Mouse (Mus musculus): Measurements from ENCODE around the gene Gm45785. TPM values are rescaled to one million over a fixed set of nuclear protein-coding genes. Genes with fewer than 3 reads are reported as not detected.

The Gm45785 gene
- polyA plus RNA-seq, 1 experiment from 2014 or later = not detected

DNA sequence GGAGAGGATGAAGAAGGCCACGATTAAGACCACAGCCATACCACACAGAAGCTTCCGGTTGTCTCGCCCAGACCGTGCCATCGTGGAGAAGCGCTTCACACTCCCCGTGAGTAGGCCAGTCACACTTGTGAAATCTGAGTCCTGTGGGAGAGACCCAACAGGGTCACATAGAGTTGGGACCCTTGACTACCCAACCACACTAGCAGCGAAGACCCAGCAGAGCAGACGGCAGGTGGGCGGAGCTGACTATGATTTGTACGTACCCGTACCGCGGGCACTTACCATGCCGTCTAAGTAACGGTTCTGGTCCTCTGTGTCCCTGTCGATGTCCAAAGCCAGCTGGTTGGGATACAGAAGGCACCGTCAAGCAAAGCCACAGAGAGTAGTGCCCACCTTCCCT, 1.6 kb downstream of the Gm45785 start:
- Histone ChIP-seq H3K4me2 (ENCODE audit: low read depth, low read length, severe bottlenecking) (no peak overlapping the region), H3K27ac (ENCODE audit: low read depth, low read length) (no peak overlapping the region), H3K36me3 (ENCODE audit: control insufficient read depth, insufficient read depth, low read length) (peaks cover 5% of the 10 kb centered on the region), H3K4me3 (ENCODE audit: low read depth, low read length) (no peak overlapping the region), H3K27me3 (ENCODE audit: control insufficient read depth, insufficient read depth, low read length) (no peaks in the 10 kb centered on the region), H3K9ac (ENCODE audit: low read length) (no peak overlapping the region), H3K9me3 (ENCODE audit: control insufficient read depth, low read length) (no peaks in the 10 kb centered on the region), H3K4me1 (replicated peaks; ENCODE audit: control insufficient read depth, insufficient read depth, low read length) (peaks cover 15% of the 10 kb centered on the region)
- ATAC-seq (replicated peaks; ENCODE audit: low FRiP score) = no peak
- WGBS = 95% methylated on average over 18 of the region's 18 CpGs
- peak; percentile 44 for DNase-seq (ENCODE audit: low spot score)

DNA sequence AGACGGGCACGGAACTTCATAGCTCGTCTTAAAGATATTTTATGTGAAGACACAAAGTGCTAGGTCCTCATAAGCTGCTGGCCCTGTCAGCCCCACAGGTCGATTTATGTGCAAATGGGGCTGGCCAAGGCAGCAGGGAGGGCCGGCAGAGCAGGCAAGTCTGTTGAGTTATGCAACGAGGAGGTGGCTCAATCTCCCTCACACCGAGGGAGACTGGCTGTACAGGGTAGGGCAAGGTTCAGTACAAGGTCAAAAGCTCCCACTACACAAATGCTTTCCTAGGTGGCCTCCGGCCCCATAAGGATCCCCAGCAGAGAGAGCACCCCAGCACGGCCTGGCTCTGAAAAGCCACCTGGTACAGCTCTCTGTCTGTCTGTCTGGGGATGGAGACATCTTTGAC, 2.7 kb downstream of the Gm45785 start:
- Histone ChIP-seq H3K4me2 (ENCODE audit: low read depth, low read length, severe bottlenecking) (no peak overlapping the region), H3K27me3 (ENCODE audit: control insufficient read depth, insufficient read depth, low read length) (no peaks in the 10 kb centered on the region), H3K4me1 (replicated peaks; ENCODE audit: control insufficient read depth, insufficient read depth, low read length) (peaks cover 13% of the 10 kb centered on the region), H3K27ac (ENCODE audit: low read depth, low read length) (no peak overlapping the region), H3K9me3 (ENCODE audit: control insufficient read depth, low read length) (no peaks in the 10 kb centered on the region), H3K9ac (ENCODE audit: low read length) (no peak overlapping the region), H3K4me3 (ENCODE audit: low read depth, low read length) (no peak overlapping the region), H3K36me3 (ENCODE audit: control insufficient read depth, insufficient read depth, low read length) (peaks cover 5% of the 10 kb centered on the region; the same call in 1 of the 2 replicates)
- 91% methylated on average over 9 of the region's 9 CpGs for WGBS
- ATAC-seq (replicated peaks; ENCODE audit: low FRiP score) (no peak), DNase-seq (ENCODE audit: low spot score) (no peak)

GRCm38 (mm10) chr7:140851916-140852315, 4.2 kb downstream of the Gm45785 start:
- H3K9ac ChIP-seq (ENCODE audit: low read length) = no peak overlapping the region
- DNase-seq (ENCODE audit: low spot score) (no peak), ATAC-seq (replicated peaks; ENCODE audit: low FRiP score) (no peak)
- no peak overlapping the region for H3K4me3 ChIP-seq (ENCODE audit: low read depth, low read length)
- peaks cover 5% of the 10 kb centered on the region; the same call in 1 of the 2 replicates for H3K36me3 ChIP-seq (ENCODE audit: control insufficient read depth, insufficient read depth, low read length)
- no peaks in the 10 kb centered on the region for H3K27me3 ChIP-seq (ENCODE audit: control insufficient read depth, insufficient read depth, low read length)
- H3K9me3 ChIP-seq (ENCODE audit: control insufficient read depth, low read length) = no peaks in the 10 kb centered on the region
- peaks cover 7% of the 10 kb centered on the region; the same call in 1 of the 2 replicates for H3K4me1 ChIP-seq (replicated peaks; ENCODE audit: control insufficient read depth, insufficient read depth, low read length)
- no peak overlapping the region for H3K27ac ChIP-seq (ENCODE audit: low read depth, low read length)
- H3K4me2 ChIP-seq (ENCODE audit: low read depth, low read length, severe bottlenecking) = no peak overlapping the region
- 95% methylated on average over 4 of the region's 4 CpGs for WGBS

- no peak overlapping the region for H3K4me2 ChIP-seq (ENCODE audit: low read depth, low read length, severe bottlenecking)
- DNase-seq (ENCODE audit: low spot score) = no peak
- no peaks in the 10 kb centered on the region for H3K27me3 ChIP-seq (ENCODE audit: control insufficient read depth, insufficient read depth, low read length)
- peaks cover 5% of the 10 kb centered on the region; the same call in 1 of the 2 replicates for H3K36me3 ChIP-seq (ENCODE audit: control insufficient read depth, insufficient read depth, low read length)
- ATAC-seq (replicated peaks; ENCODE audit: low FRiP score) = no peak
- H3K4me1 ChIP-seq (replicated peaks; ENCODE audit: control insufficient read depth, insufficient read depth, low read length) = no peaks in the 10 kb centered on the region
- no peaks in the 10 kb centered on the region for H3K9me3 ChIP-seq (ENCODE audit: control insufficient read depth, low read length)
- H3K4me3 ChIP-seq (ENCODE audit: low read depth, low read length) = no peak overlapping the region
- no peak overlapping the region for H3K27ac ChIP-seq (ENCODE audit: low read depth, low read length)
- H3K9ac ChIP-seq (ENCODE audit: low read length) = no peak overlapping the region
- WGBS = 93% methylated on average over 10 of the region's 10 CpGs
Measured at GRCm38 (mm10) chr7:140848591-140848990, 7.5 kb downstream of the Gm45785 start.

DNA sequence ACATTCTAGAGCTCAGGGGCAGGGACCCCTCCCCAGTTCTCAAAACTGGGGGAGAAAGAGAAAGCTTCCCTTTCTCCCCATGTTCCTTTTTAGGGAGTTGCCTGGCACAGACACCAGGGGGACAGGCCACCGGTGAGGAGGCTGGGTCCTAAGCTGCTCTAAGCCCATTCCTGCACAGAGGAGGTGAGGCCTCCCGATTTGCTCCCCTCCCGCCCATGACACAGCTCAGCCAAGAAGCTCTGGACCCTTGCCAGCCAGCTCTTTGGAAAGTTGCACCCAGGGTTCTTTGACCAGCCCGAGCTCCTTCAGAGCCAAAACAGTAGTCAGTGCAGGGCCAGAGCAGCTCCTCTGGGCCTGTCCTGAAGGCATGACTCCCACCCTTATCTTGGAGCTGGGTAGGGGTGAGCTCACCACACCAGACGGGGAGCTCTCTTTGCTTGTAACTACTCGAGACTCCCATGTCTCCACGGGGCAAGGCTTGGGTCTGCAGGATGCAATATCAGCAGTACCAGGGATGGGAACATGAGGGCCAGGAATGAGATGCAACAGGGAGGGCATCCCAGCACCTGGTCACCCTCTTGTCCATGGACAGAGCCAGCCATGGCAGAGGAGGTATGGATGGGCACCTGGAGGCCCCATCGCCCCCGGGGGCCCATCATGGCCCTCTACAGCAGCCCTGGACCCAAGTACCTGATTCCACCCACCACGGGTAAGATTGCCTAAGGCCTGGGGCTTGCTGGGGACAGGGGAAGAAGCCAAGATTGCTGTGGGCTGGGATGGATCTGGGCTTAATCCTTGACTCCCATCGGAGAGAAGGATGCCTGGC, 8.2 kb downstream of the Gm45785 start, which contains the start of gene Odf3:
Gene Odf3 (plus strand): TSS at position 51 of the 826 bp plus-strand sequence.
- DNase-seq (ENCODE audit: low spot score) (peak; percentile 48), ATAC-seq (replicated peaks; ENCODE audit: low FRiP score) (no peak)
- 72% methylated on average over 11 of the region's 11 CpGs for WGBS
- no peak within 1 kb of the TSS for H3K4me2 ChIP-seq (ENCODE audit: low read depth, low read length, severe bottlenecking)
- H3K36me3 ChIP-seq (ENCODE audit: control insufficient read depth, insufficient read depth, low read length) = no peaks in the 10 kb centered on the region
- no peaks in the 10 kb centered on the region for H3K27me3 ChIP-seq (ENCODE audit: control insufficient read depth, insufficient read depth, low read length)
- no peak within 1 kb of the TSS for H3K27ac ChIP-seq (ENCODE audit: low read depth, low read length)
- no peak within 1 kb of the TSS for H3K4me3 ChIP-seq (ENCODE audit: low read depth, low read length)
- no peaks in the 10 kb centered on the region for H3K4me1 ChIP-seq (replicated peaks; ENCODE audit: control insufficient read depth, insufficient read depth, low read length)
- no peaks in the 10 kb centered on the region for H3K9me3 ChIP-seq (ENCODE audit: control insufficient read depth, low read length)
- no peak within 1 kb of the TSS for H3K9ac ChIP-seq (ENCODE audit: low read length)

DNA sequence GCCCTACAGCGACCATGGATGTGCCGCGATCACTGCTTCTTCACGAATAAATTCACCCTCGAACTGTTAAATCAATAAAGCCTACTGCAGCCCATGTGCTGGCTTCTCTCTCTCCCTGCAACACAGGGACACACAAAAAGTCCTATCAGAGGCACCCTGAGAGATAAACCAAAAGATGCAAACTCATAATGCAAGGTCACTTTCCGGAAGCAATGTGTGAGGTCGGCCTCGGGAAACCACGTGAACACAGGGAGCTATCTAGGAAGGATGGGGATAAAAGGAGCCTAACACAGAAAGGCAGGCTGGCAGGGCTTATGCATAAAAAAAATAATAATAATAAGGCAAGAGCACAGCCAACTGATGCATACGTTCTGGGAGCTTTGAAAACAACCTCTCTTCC, 9.5 kb downstream of the Gm45785 start:
- no peak overlapping the region for H3K27ac ChIP-seq (ENCODE audit: low read depth, low read length)
- H3K9ac ChIP-seq (ENCODE audit: low read length) = no peak overlapping the region
- WGBS = 86% methylated on average over 10 of the region's 10 CpGs
- DNase-seq (ENCODE audit: low spot score) (no peak), ATAC-seq (replicated peaks; ENCODE audit: low FRiP score) (no peak)
- H3K4me3 ChIP-seq (ENCODE audit: low read depth, low read length) = no peak overlapping the region
- H3K9me3 ChIP-seq (ENCODE audit: control insufficient read depth, low read length) = no peaks in the 10 kb centered on the region
- no peaks in the 10 kb centered on the region for H3K4me1 ChIP-seq (replicated peaks; ENCODE audit: control insufficient read depth, insufficient read depth, low read length)
- no peaks in the 10 kb centered on the region for H3K36me3 ChIP-seq (ENCODE audit: control insufficient read depth, insufficient read depth, low read length)
- no peak overlapping the region for H3K4me2 ChIP-seq (ENCODE audit: low read depth, low read length, severe bottlenecking)
- H3K27me3 ChIP-seq (ENCODE audit: control insufficient read depth, insufficient read depth, low read length) = no peaks in the 10 kb centered on the region

GRCm38 (mm10) chr7:140845683-140846082, 10.4 kb downstream of the Gm45785 start:
- ATAC-seq (replicated peaks; ENCODE audit: low FRiP score) = no peak
- no peak overlapping the region for H3K4me2 ChIP-seq (ENCODE audit: low read depth, low read length, severe bottlenecking)

DNA sequence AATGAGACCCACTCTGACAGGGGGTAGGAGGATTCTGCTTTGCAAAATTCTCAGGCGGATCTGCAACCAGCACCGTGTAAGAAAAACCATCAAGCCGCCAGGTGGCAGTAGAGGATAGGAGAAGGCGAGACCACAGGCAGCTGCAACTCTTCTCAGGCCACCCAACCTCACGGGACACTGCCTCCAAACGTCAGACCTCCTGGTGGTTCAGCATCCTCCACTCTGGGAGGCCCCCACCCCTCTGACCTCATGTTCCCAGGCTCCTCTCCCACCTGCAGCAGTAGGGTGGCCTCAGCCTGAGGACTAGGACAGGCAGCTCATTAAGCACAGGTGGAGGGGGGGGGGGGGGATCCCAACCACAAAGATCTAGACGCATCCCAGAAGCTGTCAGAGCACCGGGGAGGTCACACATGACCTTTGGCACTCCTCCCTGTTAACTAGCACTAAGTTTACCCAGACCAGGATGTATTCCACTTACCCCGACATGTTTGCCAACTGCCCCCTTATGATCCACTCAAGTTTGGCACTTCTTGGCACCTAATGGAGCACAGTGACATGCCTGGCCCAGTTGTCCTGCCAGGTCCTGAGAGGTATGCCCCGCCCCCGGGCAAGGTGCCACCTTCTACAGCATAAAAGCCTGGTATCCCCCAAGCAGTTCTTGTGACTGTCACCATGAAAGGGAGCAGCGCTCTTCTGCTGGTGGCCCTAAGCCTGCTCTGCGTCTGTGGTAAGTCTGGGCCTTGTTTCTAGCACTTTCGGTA, 11.0 kb downstream of the Gm45785 start, which contains the start of gene Scgb1c1:
Gene Scgb1c1 (plus strand): TSS at position 643 of the 761 bp plus-strand sequence.
- 0 out of 2 replicates have a peak, but pooled peaks cover 2% of the 10 kb centered on the region for H3K27me3 ChIP-seq (ENCODE audit: control insufficient read depth, insufficient read depth, low read length)
- H3K4me1 ChIP-seq (replicated peaks; ENCODE audit: control insufficient read depth, insufficient read depth, low read length) = no peaks in the 10 kb centered on the region
- no peak within 1 kb of the TSS for H3K4me3 ChIP-seq (ENCODE audit: low read depth, low read length)
- peak; percentile 74 for ATAC-seq (replicated peaks; ENCODE audit: low FRiP score)
- 36% methylated on average over 14 of the region's 14 CpGs for WGBS
- H3K27ac ChIP-seq (ENCODE audit: low read depth, low read length) = no peak within 1 kb of the TSS
- DNase-seq (ENCODE audit: low spot score) = peak; percentile 92
- H3K36me3 ChIP-seq (ENCODE audit: control insufficient read depth, insufficient read depth, low read length) = no peaks in the 10 kb centered on the region
- H3K9me3 ChIP-seq (ENCODE audit: control insufficient read depth, low read length) = no peaks in the 10 kb centered on the region
- no peak within 1 kb of the TSS for H3K4me2 ChIP-seq (ENCODE audit: low read depth, low read length, severe bottlenecking)
- H3K9ac ChIP-seq (ENCODE audit: low read length) = no peak within 1 kb of the TSS

More at GRCm38 (mm10) chr7:140845683-140846082, 10.4 kb downstream of the Gm45785 start:
- Histone ChIP-seq H3K4me1 (replicated peaks; ENCODE audit: control insufficient read depth, insufficient read depth, low read length) (no peaks in the 10 kb centered on the region), H3K4me3 (ENCODE audit: low read depth, low read length) (no peak overlapping the region), H3K27me3 (ENCODE audit: control insufficient read depth, insufficient read depth, low read length) (0 out of 2 replicates have a peak, but pooled peaks cover 2% of the 10 kb centered on the region), H3K27ac (ENCODE audit: low read depth, low read length) (no peak overlapping the region), H3K9ac (ENCODE audit: low read length) (no peak overlapping the region), H3K36me3 (ENCODE audit: control insufficient read depth, insufficient read depth, low read length) (no peaks in the 10 kb centered on the region), H3K9me3 (ENCODE audit: control insufficient read depth, low read length) (no peaks in the 10 kb centered on the region)
- peak; percentile 48 for DNase-seq (ENCODE audit: low spot score)
- 72% methylated on average over 4 of the region's 4 CpGs for WGBS
